Mouse (Mus musculus): Measurements from ENCODE around the gene Gm21650.
"Not testable (repeated sequence)": the region's sequence is repeated elsewhere in the genome, so short reads cannot be mapped to it uniquely, and the experiment has no call there.

The Gm21650 gene

GRCm38 (mm10) chrY:77692508-77692907 lies at the start of gene Gm21650:
Gene Gm21650, plus strand, starts transcription at chrY:77692808.
- in situ Hi-C loops (cut with MboI; ENCODE audit: unreplicated experiment in 2 of 2) = not testable (repeated sequence)

Measured in v-Abl transformed pro-B cells (cell line).